Mouse (Mus musculus): Measurements from ENCODE around the gene Anxa6.

The Anxa6 gene

GRCm38 (mm10) chr11:55033040-55033660, at the start of gene Anxa6:
Gene Anxa6, minus strand, starts transcription at chr11:55033445.
- in situ Hi-C loops (cut with MboI) = no loop called here

- in situ Hi-C loops (cut with MboI) = no loop called here
Observed at GRCm38 (mm10) chr11:55081206-55081605, 48.0 kb upstream of the Anxa6 start.

- in situ Hi-C loops (cut with MboI) = no loop called here
Observed at GRCm38 (mm10) chr11:55079180-55079579, 45.9 kb upstream of the Anxa6 start.

GRCm38 (mm10) chr11:55078502-55078901, 45.3 kb upstream of the Anxa6 start:
- in situ Hi-C loops (cut with MboI) = no loop called here

- in situ Hi-C loops (cut with MboI) = no loop called here
Observed at GRCm38 (mm10) chr11:55077331-55078231, 44.3 kb upstream of the Anxa6 start, which contains the start of gene Ccdc69. Gene Ccdc69, minus strand, starts transcription at chr11:55078131.

- in situ Hi-C loops (cut with MboI) = no loop called here
Observed at GRCm38 (mm10) chr11:55076234-55076633, 43.0 kb upstream of the Anxa6 start.

- in situ Hi-C loops (cut with MboI) = no loop called here
Observed at GRCm38 (mm10) chr11:55075602-55076001, 42.4 kb upstream of the Anxa6 start.

- in situ Hi-C loops (cut with MboI) = no loop called here
Observed at GRCm38 (mm10) chr11:55073191-55073590, 39.9 kb upstream of the Anxa6 start.

GRCm38 (mm10) chr11:55072467-55072866, 39.2 kb upstream of the Anxa6 start:
- in situ Hi-C loops (cut with MboI) = no loop called here

GRCm38 (mm10) chr11:55071344-55071743, 38.1 kb upstream of the Anxa6 start:
- in situ Hi-C loops (cut with MboI) = no loop called here

GRCm38 (mm10) chr11:55069023-55069422, 35.8 kb upstream of the Anxa6 start:
- in situ Hi-C loops (cut with MboI) = no loop called here

GRCm38 (mm10) chr11:55066921-55067320, 33.7 kb upstream of the Anxa6 start:
- in situ Hi-C loops (cut with MboI) = no loop called here

- in situ Hi-C loops (cut with MboI) = no loop called here
Observed at GRCm38 (mm10) chr11:55062856-55063255, 29.6 kb upstream of the Anxa6 start.

GRCm38 (mm10) chr11:55060802-55061201, 27.6 kb upstream of the Anxa6 start:
- in situ Hi-C loops (cut with MboI) = no loop called here

GRCm38 (mm10) chr11:55057511-55057910, 24.3 kb upstream of the Anxa6 start:
- in situ Hi-C loops (cut with MboI) = no loop called here

GRCm38 (mm10) chr11:55050837-55051510, 17.7 kb upstream of the Anxa6 start:
- in situ Hi-C loops (cut with MboI) = no loop called here

- in situ Hi-C loops (cut with MboI) = no loop called here
Observed at GRCm38 (mm10) chr11:55046600-55046999, 13.4 kb upstream of the Anxa6 start.

GRCm38 (mm10) chr11:55041348-55041747, 8.1 kb upstream of the Anxa6 start:
- in situ Hi-C loops (cut with MboI) = loop anchor here (5.0 kb wide), 2 partner anchors 39 to 116 kb away; no protein-coding TSS in a partner anchor

- in situ Hi-C loops (cut with MboI) = no loop called here
Observed at GRCm38 (mm10) chr11:55039591-55039990, 6.3 kb upstream of the Anxa6 start.

- in situ Hi-C loops (cut with MboI) = no loop called here
Observed at GRCm38 (mm10) chr11:55036601-55037000, 3.4 kb upstream of the Anxa6 start.

GRCm38 (mm10) chr11:55032286-55032685, 959 bp downstream of the Anxa6 start:
- in situ Hi-C loops (cut with MboI) = no loop called here

- in situ Hi-C loops (cut with MboI) = no loop called here
Observed at GRCm38 (mm10) chr11:55031991-55032280, 1.3 kb downstream of the Anxa6 start.

Data from mature B cell (primary cell).